Mouse (Mus musculus) neural tube, embryonic 15.5 days (tissue): ENCODE results near the gene Cpne7. TPM values are rescaled to one million over a fixed set of nuclear protein-coding genes. Genes with fewer than 3 reads are reported as not detected.
A peak's percentile ranks its signal among the peaks of the same experiment; 100 is the strongest.

Experiments
- ATAC-seq: fragments of 200-750 bp; cut with Nextera tagmentation; 2 replicates; pipeline ENCODE4 v1.8.0; 2017; ENCODE audit warnings: mild to moderate bottlenecking, moderate TSS enrichment, moderate library complexity; ENCODE audit not compliant: low FRiP score
- H3K27ac ChIP-seq: fragments of 300-500 bp; sonication (generic); replicated peaks from 2 replicates; pipeline ENCODE4 v1.5.1; 2015; ENCODE audit warnings: mild to moderate bottlenecking, inconsistent platforms
- H3K27me3 ChIP-seq: fragments of 300-500 bp; sonication (generic); replicated peaks from 2 replicates; pipeline ENCODE4 v1.6.1; 2015; ENCODE audit warnings: inconsistent platforms
- H3K36me3 ChIP-seq: fragments of 300-500 bp; sonication (generic); 2 replicates; pipeline ENCODE4 v1.6.1; 2015; ENCODE audit warnings: inconsistent platforms
- H3K4me1 ChIP-seq: fragments of 300-500 bp; sonication (generic); 2 replicates; pipeline ENCODE4 v1.6.1; 2015; ENCODE audit warnings: inconsistent platforms
- H3K4me2 ChIP-seq: fragments of 300-500 bp; sonication (generic); 2 replicates; pipeline ENCODE4 v1.6.1; 2015; ENCODE audit warnings: inconsistent platforms, mild to moderate bottlenecking, moderate library complexity
- H3K4me3 ChIP-seq: fragments of 300-500 bp; sonication (generic); replicated peaks from 2 replicates; pipeline ENCODE4 v1.5.1; 2015; ENCODE audit warnings: mild to moderate bottlenecking, inconsistent platforms
- H3K9ac ChIP-seq: fragments of 300-500 bp; sonication (generic); replicated peaks from 2 replicates; pipeline ENCODE4 v1.6.1; 2015; ENCODE audit warnings: mild to moderate bottlenecking, inconsistent platforms
- H3K9me3 ChIP-seq: fragments of 300-500 bp; sonication (generic); replicated peaks from 2 replicates; pipeline ENCODE4 v1.6.1; 2016; ENCODE audit warnings: inconsistent platforms
- WGBS: fragments of 180-500 bp; shearing (Covaris S2); methylation state at CpG from one replicate; pipeline ENCODE4 v1.1.7; 2015; ENCODE audit warnings: mixed read lengths; 5-methylcytosine and 5-hydroxymethylcytosine counted together
- microRNA-seq: library from miRNA; unstranded; fragments of <30 nt; microRNA quantifications from one replicate; pipeline ENCODE4, GENCODE M21; 2017
- polyA plus RNA-seq: library from polyadenylated mRNA; unstranded; fragments of >200 nt; fragmentation: Nextera tagmentation; extraction: Ambion mirVana; gene quantifications from 2 replicates; pipeline ENCODE4 v1.2.1, GENCODE M21; 2015

Gene Cpne7
- polyA plus RNA-seq, 1 experiment from 2014 or later, result 4.7 TPM

- no peaks in the 10 kb centered on the region for H3K9me3 ChIP-seq
- H3K27me3 ChIP-seq, result no peaks in the 10 kb centered on the region
- no peak overlapping the region for H3K9ac ChIP-seq
- H3K4me1 ChIP-seq, result peaks cover 12% of the 10 kb centered on the region
- ATAC-seq, result no peak
- no peaks in the 10 kb centered on the region for H3K36me3 ChIP-seq
- 0 out of 2 replicates have a peak overlapping the region, but pooled peaks have one; percentile 18 for H3K27ac ChIP-seq
- WGBS, result 74% methylated on average over 14 of the region's 14 CpGs
- H3K4me2 ChIP-seq, result no peak overlapping the region
- no peak overlapping the region for H3K4me3 ChIP-seq
Observed at GRCm38 (mm10) chr8:123141741-123142462, 24.7 kb downstream of the Cpne7 start.

GRCm38 (mm10) chr8:123145279-123145678, 28.1 kb downstream of the Cpne7 start:
- no peak for ATAC-seq
- H3K27me3 ChIP-seq, result no peaks in the 10 kb centered on the region
- no peak overlapping the region for H3K4me2 ChIP-seq
- H3K27ac ChIP-seq, result no peak overlapping the region
- H3K4me3 ChIP-seq, result no peak overlapping the region
- no peaks in the 10 kb centered on the region for H3K36me3 ChIP-seq
- no peak overlapping the region for H3K9ac ChIP-seq
- peaks cover 3% of the 10 kb centered on the region; the same call in 1 of the 2 replicates for H3K4me1 ChIP-seq
- H3K9me3 ChIP-seq, result no peaks in the 10 kb centered on the region
- 68% methylated on average over 6 of the region's 6 CpGs for WGBS

GRCm38 (mm10) chr8:123146390-123146789, 29.2 kb downstream of the Cpne7 start:
- no peaks in the 10 kb centered on the region for H3K9me3 ChIP-seq
- no peaks in the 10 kb centered on the region for H3K27me3 ChIP-seq
- no peak overlapping the region for H3K4me2 ChIP-seq
- H3K4me1 ChIP-seq, result peaks cover 3% of the 10 kb centered on the region; the same call in 1 of the 2 replicates
- no peak overlapping the region for H3K27ac ChIP-seq
- no peaks in the 10 kb centered on the region for H3K36me3 ChIP-seq
- WGBS, result 86% methylated on average over 7 of the region's 7 CpGs
- ATAC-seq, result no peak
- H3K4me3 ChIP-seq, result no peak overlapping the region
- no peak overlapping the region for H3K9ac ChIP-seq

- H3K4me2 ChIP-seq, result no peak overlapping the region
- no peak overlapping the region for H3K4me3 ChIP-seq
- H3K36me3 ChIP-seq, result no peaks in the 10 kb centered on the region
- no peak overlapping the region for H3K27ac ChIP-seq
- no peak overlapping the region for H3K9ac ChIP-seq
- no peak for ATAC-seq
- H3K27me3 ChIP-seq, result no peaks in the 10 kb centered on the region
- H3K4me1 ChIP-seq, result no peaks in the 10 kb centered on the region
- 68% methylated on average over 9 of the region's 9 CpGs for WGBS
- no peaks in the 10 kb centered on the region for H3K9me3 ChIP-seq
Observed at GRCm38 (mm10) chr8:123150737-123151171, 33.6 kb downstream of the Cpne7 start.

GRCm38 (mm10) chr8:123155177-123155576, 38.0 kb downstream of the Cpne7 start:
- WGBS, result 82% methylated on average over 5 of the region's 5 CpGs
- no peaks in the 10 kb centered on the region for H3K36me3 ChIP-seq
- ATAC-seq, result no peak

GRCm38 (mm10) chr8:123156070-123156773, 39.0 kb downstream of the Cpne7 start:
- Histone ChIP-seq H3K4me2 (no peak overlapping the region), H3K9ac (no peak overlapping the region), H3K4me3 (no peak overlapping the region), H3K4me1 (no peaks in the 10 kb centered on the region), H3K36me3 (no peaks in the 10 kb centered on the region), H3K9me3 (no peaks in the 10 kb centered on the region), H3K27ac (no peak overlapping the region), H3K27me3 (no peaks in the 10 kb centered on the region)
- WGBS, result 80% methylated on average over 9 of the region's 9 CpGs
- ATAC-seq, result no peak

More at GRCm38 (mm10) chr8:123155177-123155576, 38.0 kb downstream of the Cpne7 start:
- H3K27ac ChIP-seq, result no peak overlapping the region
- no peak overlapping the region for H3K4me2 ChIP-seq
- no peak overlapping the region for H3K4me3 ChIP-seq
- H3K27me3 ChIP-seq, result no peaks in the 10 kb centered on the region
- no peaks in the 10 kb centered on the region for H3K4me1 ChIP-seq
- H3K9me3 ChIP-seq, result no peaks in the 10 kb centered on the region
- no peak overlapping the region for H3K9ac ChIP-seq

- no peaks in the 10 kb centered on the region for H3K9me3 ChIP-seq
- no peak within 1 kb of the TSS for H3K9ac ChIP-seq
- H3K36me3 ChIP-seq, result no peaks in the 10 kb centered on the region
- H3K27ac ChIP-seq, result no peak within 1 kb of the TSS
- no peak within 1 kb of the TSS for H3K4me3 ChIP-seq
- H3K27me3 ChIP-seq, result no peaks in the 10 kb centered on the region
- peak within 1 kb of the TSS; percentile 9 for H3K4me2 ChIP-seq
- no peak for ATAC-seq
- no peaks in the 10 kb centered on the region for H3K4me1 ChIP-seq
- WGBS, result 36% methylated on average over 13 of the region's 13 CpGs
Observed at GRCm38 (mm10) chr8:123157888-123158465, 40.8 kb downstream of the Cpne7 start, which contains the start of gene Sult5a1. Gene Sult5a1, minus strand, starts transcription at chr8:123158315.

- Histone ChIP-seq H3K4me2 (no peak overlapping the region), H3K9me3 (no peaks in the 10 kb centered on the region; the same call in 1 of the 2 replicates), H3K27ac (no peak overlapping the region), H3K27me3 (no peaks in the 10 kb centered on the region), H3K4me1 (no peaks in the 10 kb centered on the region), H3K36me3 (no peaks in the 10 kb centered on the region), H3K9ac (no peak overlapping the region), H3K4me3 (no peak overlapping the region)
- no peak for ATAC-seq
- WGBS, result 70% methylated on average over 3 of the region's 3 CpGs
Observed at GRCm38 (mm10) chr8:123181391-123181790, 64.2 kb downstream of the Cpne7 start.

Small RNAs within 50 kb of the gene (microRNA-seq; reads per million reads assigned to microRNA genes)
- gene Mir7079 (not detected), gene Mir7080 (0.52 reads per million)

Other genes starting within 250 kb of the Cpne7 start
- gene Ankrd11, start 75.1 kb upstream of the Cpne7 start, polyA plus RNA-seq, result 36.5 and 59.9 TPM in 2 replicates
- gene Spg7, start 54.4 kb upstream of the Cpne7 start, polyA plus RNA-seq, result 45.8 and 47.6 TPM in 2 replicates
- gene Rpl13, start 15.0 kb upstream of the Cpne7 start, polyA plus RNA-seq, result 659 and 826 TPM in 2 replicates
- 2.2 and 3.4 TPM in 2 replicates for gene Sult5a1, start 40.9 kb downstream of the Cpne7 start, polyA plus RNA-seq
- gene Dpep1, start 68.9 kb downstream of the Cpne7 start, polyA plus RNA-seq, result 0.41 and 1.1 TPM in 2 replicates
- 174 and 182 TPM in 2 replicates for gene Chmp1a, start 95.4 kb downstream of the Cpne7 start, polyA plus RNA-seq
- gene Spata33, start 95.5 kb downstream of the Cpne7 start, polyA plus RNA-seq, result 6.5 and 6.6 TPM in 2 replicates
- gene Cdk10, start 107.5 kb downstream of the Cpne7 start, polyA plus RNA-seq, result 42.3 and 44.2 TPM in 2 replicates
- gene Spata2l, start 118.9 kb downstream of the Cpne7 start, polyA plus RNA-seq, result 11.3 and 12.8 TPM in 2 replicates
- 21.6 and 21.7 TPM in 2 replicates for gene Zfp276, start 136.8 kb downstream of the Cpne7 start, polyA plus RNA-seq
- gene Vps9d1, start 137.0 kb downstream of the Cpne7 start, polyA plus RNA-seq, result 55.6 and 61.5 TPM in 2 replicates
- 6.1 and 9.8 TPM in 2 replicates for gene Fanca, start 201.2 kb downstream of the Cpne7 start, polyA plus RNA-seq
- 37.9 and 44.0 TPM in 2 replicates for gene Spire2, start 215.3 kb downstream of the Cpne7 start, polyA plus RNA-seq